Mouse (Mus musculus) cerebellum, adult 18-20 months (tissue): ENCODE results near the gene Slc9b2.
A peak's percentile ranks its signal among the peaks of the same experiment; 100 is the strongest.

ENCODE experiments used
- DNase-seq, 2 experiments: peaks; one replicate each; pipeline ENCODE4 v3.0.0; 2021

The Slc9b2 gene

GRCm38 (mm10) chr3:135314811-135315210, 7.3 kb downstream of the Slc9b2 start:
- no peak for DNase-seq

- DNase-seq, result no peak
Observed at GRCm38 (mm10) chr3:135315720-135316425, 8.4 kb downstream of the Slc9b2 start.

GRCm38 (mm10) chr3:135318331-135318730, 10.8 kb downstream of the Slc9b2 start:
- DNase-seq, result no peak

- no peak for DNase-seq
Observed at GRCm38 (mm10) chr3:135324354-135324753, 16.9 kb downstream of the Slc9b2 start.

- no peak for DNase-seq
Observed at GRCm38 (mm10) chr3:135327176-135327575, 19.7 kb downstream of the Slc9b2 start.

- no peak for DNase-seq
Observed at GRCm38 (mm10) chr3:135327601-135328000, 20.1 kb downstream of the Slc9b2 start.

GRCm38 (mm10) chr3:135328560-135328959, 21.1 kb downstream of the Slc9b2 start:
- DNase-seq, result peak; percentile 7 to 18

- DNase-seq, result no peak
Observed at GRCm38 (mm10) chr3:135332691-135333090, 25.2 kb downstream of the Slc9b2 start.

GRCm38 (mm10) chr3:135333763-135334162, 26.3 kb downstream of the Slc9b2 start:
- DNase-seq, result no peak

- DNase-seq, result no peak
Observed at GRCm38 (mm10) chr3:135347739-135348264, 40.3 kb downstream of the Slc9b2 start, which contains the start of gene Slc9b1. Gene Slc9b1 (plus strand): TSS chr3:135348029.

GRCm38 (mm10) chr3:135349022-135349421, 41.5 kb downstream of the Slc9b2 start:
- no peak for DNase-seq

- DNase-seq, result no peak
Observed at GRCm38 (mm10) chr3:135351857-135352256, 44.4 kb downstream of the Slc9b2 start.

GRCm38 (mm10) chr3:135357394-135357793, 49.9 kb downstream of the Slc9b2 start:
- no peak for DNase-seq

GRCm38 (mm10) chr3:135375836-135376235, 68.3 kb downstream of the Slc9b2 start:
- no peak for DNase-seq

- DNase-seq, result no peak
Observed at GRCm38 (mm10) chr3:135377445-135377844, 69.9 kb downstream of the Slc9b2 start.

GRCm38 (mm10) chr3:135379868-135380267, 72.4 kb downstream of the Slc9b2 start:
- DNase-seq, result no peak

GRCm38 (mm10) chr3:135393186-135393585, 85.7 kb downstream of the Slc9b2 start:
- DNase-seq, result no peak
